Mouse (Mus musculus): ENCODE measurements around the gene Vps41. TPM values are rescaled to one million over a fixed set of nuclear protein-coding genes. Genes with fewer than 3 reads are reported as not detected.

The Vps41 gene
- 6.1 and 9.6 TPM in 2 replicates for polyA plus RNA-seq (2012; rRNA removed)
- 22.9 and 25.3 TPM in 2 replicates for polyA plus RNA-seq (2014; fragmentation: Nextera tagmentation; extraction: Ambion mirVana)

DNA sequence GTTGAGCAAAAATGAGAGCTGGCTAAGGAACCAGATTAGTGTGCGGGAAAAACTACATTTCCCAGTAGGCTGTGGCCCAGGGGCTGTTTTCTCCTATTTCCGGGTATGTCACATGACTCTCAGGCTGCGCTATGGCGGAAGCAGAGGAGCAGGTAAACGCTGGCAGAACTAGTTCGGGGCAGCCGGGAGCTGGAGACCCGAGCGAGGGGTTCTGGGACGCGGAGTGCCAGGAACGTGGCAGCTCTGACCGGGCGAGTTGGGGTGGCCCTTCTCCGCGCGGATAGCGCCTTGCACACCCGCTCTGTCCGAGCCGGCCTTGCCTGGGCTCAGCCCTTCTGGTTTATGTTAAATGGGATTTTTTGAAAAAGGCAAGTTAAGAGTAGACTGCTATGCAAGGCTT is at the start of gene Vps41:
Gene Vps41, plus strand, starts transcription at position 102 of the 400 bp plus-strand sequence.
- Histone ChIP-seq H3K4me1 (replicated peaks; ENCODE audit: control insufficient read depth in 2 of 2, insufficient read depth in 2 of 2, low read length in 1 of 2) (peaks cover 3% of the 10 kb centered on the region in 2 experiments; a peak in 2 of 4 replicates), H3K9ac (replicated peaks) (peak within 1 kb of the TSS; percentile 93), H3K4me2 (ENCODE audit: low read depth) (peak within 1 kb of the TSS; percentile 66), H3K27ac (no peak within 1 kb of the TSS), H3K4me3 (ENCODE audit: insufficient read depth in 1 of 2, low read depth in 2 of 2, low read length in 2 of 2) (peak within 1 kb of the TSS; percentile 80 to 88), H3K36me3 (replicated peaks; ENCODE audit: control insufficient read depth, insufficient read depth, low read depth) (no peaks in the 10 kb centered on the region), H3K9me3 (ENCODE audit: control insufficient read depth, low read length) (no peaks in the 10 kb centered on the region), H3K27me3 (ENCODE audit: control insufficient read depth, insufficient read depth, low read length) (no peaks in the 10 kb centered on the region)
- DNase-seq (ENCODE audit: low read depth in 3 of 3, low spot score in 3 of 3) (peak; percentile 64 to 70 (median 66)), ATAC-seq (ENCODE audit: insufficient read depth) (peak; percentile 98)
- no peak for TF ChIP-seq EP300 (IDR thresholded peaks at IDR 0.05; ENCODE audit: low read depth)
- no peak for TF ChIP-seq CTCF (IDR thresholded peaks at IDR 0.05; ENCODE audit: low read depth)
- WGBS (ENCODE audit: insufficient replicate concordance): under 1% methylated on average over 21 of the region's 21 CpGs

DNA sequence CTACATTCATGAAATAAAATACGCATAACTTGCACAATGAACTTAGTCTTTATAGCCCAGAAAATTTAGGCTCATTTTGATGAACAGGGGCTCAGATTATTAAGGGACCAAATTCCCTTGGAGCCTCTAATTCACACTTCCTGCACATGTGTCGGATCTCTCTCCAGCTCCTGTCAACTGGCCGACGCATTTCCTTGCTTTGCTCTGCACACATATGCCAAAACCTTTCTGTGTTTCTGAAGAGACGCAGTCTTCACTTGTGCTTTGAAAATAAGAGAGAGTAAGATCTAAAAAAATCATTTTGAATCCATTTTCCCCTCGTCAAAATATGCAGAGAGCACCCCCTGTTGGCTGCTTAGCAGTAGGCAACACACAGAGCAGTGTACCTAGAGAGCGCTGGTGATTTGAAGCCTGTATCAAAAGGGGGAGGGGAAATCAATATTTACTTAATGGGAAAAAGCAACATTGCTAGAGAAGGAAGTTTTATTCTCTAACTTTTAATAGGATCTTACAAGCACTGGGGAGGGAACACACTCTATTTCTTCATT is 18.5 kb upstream of the Vps41 start:
- no peaks in the 10 kb centered on the region for H3K27me3 ChIP-seq (ENCODE audit: control insufficient read depth, insufficient read depth, low read length)
- DNase-seq (ENCODE audit: low read depth in 3 of 3, low spot score in 3 of 3) (no peak), ATAC-seq (ENCODE audit: insufficient read depth) (no peak)
- no peak overlapping the region for H3K4me2 ChIP-seq (ENCODE audit: low read depth)
- no peaks in the 10 kb centered on the region for H3K4me1 ChIP-seq (replicated peaks; ENCODE audit: control insufficient read depth in 2 of 2, insufficient read depth in 2 of 2, low read length in 1 of 2)
- H3K36me3 ChIP-seq (replicated peaks; ENCODE audit: control insufficient read depth, insufficient read depth, low read depth): no peaks in the 10 kb centered on the region
- H3K9me3 ChIP-seq (ENCODE audit: control insufficient read depth, low read length): no peaks in the 10 kb centered on the region
- WGBS (ENCODE audit: insufficient replicate concordance): 41% methylated on average over 7 of the region's 7 CpGs
- H3K9ac ChIP-seq (replicated peaks): no peak overlapping the region
- peak; percentile 40; the same call in 1 of the 2 replicates for TF ChIP-seq CTCF (IDR thresholded peaks at IDR 0.05; ENCODE audit: low read depth)
- TF ChIP-seq EP300 (IDR thresholded peaks at IDR 0.05; ENCODE audit: low read depth): no peak
- H3K27ac ChIP-seq: no peak overlapping the region
- no peak overlapping the region for H3K4me3 ChIP-seq (ENCODE audit: insufficient read depth in 1 of 2, low read depth in 2 of 2, low read length in 2 of 2)

DNA sequence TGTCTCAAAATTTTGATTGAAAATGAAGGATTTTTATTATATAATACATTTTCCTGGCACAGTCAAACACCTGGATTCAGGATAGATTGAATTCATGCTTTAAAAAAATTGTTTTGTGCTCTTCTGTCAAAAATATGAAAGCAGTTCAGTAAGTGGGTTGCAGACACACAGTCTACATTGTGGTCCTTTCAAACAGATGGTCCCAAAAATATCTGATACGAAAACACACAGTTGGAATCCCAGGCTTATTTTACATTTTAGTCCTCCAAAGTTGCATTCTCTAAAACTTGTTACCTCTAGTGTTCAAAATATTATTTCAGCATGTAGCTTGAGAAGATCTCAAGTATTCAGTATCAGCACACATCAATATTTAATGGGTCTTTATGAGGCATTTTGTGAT is 5.4 kb upstream of the Vps41 start:
- no peaks in the 10 kb centered on the region for H3K4me1 ChIP-seq (replicated peaks; ENCODE audit: control insufficient read depth in 2 of 2, insufficient read depth in 2 of 2, low read length in 1 of 2)
- H3K4me2 ChIP-seq (ENCODE audit: low read depth): no peak overlapping the region
- TF ChIP-seq EP300 (IDR thresholded peaks at IDR 0.05; ENCODE audit: low read depth): no peak
- no peak for TF ChIP-seq CTCF (IDR thresholded peaks at IDR 0.05; ENCODE audit: low read depth)
- H3K9ac ChIP-seq (replicated peaks): no peak overlapping the region
- no peak overlapping the region for H3K4me3 ChIP-seq (ENCODE audit: insufficient read depth in 1 of 2, low read depth in 2 of 2, low read length in 2 of 2)
- no peaks in the 10 kb centered on the region for H3K27me3 ChIP-seq (ENCODE audit: control insufficient read depth, insufficient read depth, low read length)
- DNase-seq (ENCODE audit: low read depth in 3 of 3, low spot score in 3 of 3): no peak
- no peak overlapping the region for H3K27ac ChIP-seq
- H3K36me3 ChIP-seq (replicated peaks; ENCODE audit: control insufficient read depth, insufficient read depth, low read depth): no peaks in the 10 kb centered on the region
- no peak for ATAC-seq (ENCODE audit: insufficient read depth)
- no peaks in the 10 kb centered on the region for H3K9me3 ChIP-seq (ENCODE audit: control insufficient read depth, low read length)
- WGBS (ENCODE audit: insufficient replicate concordance): 68% methylated on average over 1 of the region's 1 CpGs

DNA sequence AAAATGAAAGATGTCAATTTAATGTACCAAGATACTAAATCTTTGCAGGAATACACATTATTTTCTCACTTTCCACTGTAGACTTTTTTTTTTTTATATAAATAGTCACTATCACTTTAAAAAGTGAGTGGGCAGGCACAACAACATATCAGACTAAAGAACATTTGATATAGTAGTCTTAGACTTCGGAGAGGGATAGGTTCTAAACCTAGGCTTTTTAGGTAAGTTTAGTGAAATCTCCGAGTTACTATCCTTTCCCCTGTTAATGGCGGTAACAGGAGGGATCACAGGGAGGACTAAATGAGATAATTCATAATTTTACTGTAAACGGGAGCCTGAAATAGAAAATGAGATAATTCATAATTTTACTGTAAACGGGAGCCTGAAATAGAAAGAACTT is 379 bp upstream of the Vps41 start:
- H3K4me2 ChIP-seq (ENCODE audit: low read depth): peak overlapping the region; percentile 66
- no peaks in the 10 kb centered on the region for H3K27me3 ChIP-seq (ENCODE audit: control insufficient read depth, insufficient read depth, low read length)

GRCm38 (mm10) chr13:18718461-18718860 is 1.4 kb downstream of the Vps41 start:
- Histone ChIP-seq H3K9me3 (ENCODE audit: control insufficient read depth, low read length) (no peaks in the 10 kb centered on the region), H3K4me1 (replicated peaks; ENCODE audit: control insufficient read depth in 2 of 2, insufficient read depth in 2 of 2, low read length in 1 of 2) (peaks cover 3% of the 10 kb centered on the region in 2 experiments; a peak in 2 of 4 replicates), H3K4me3 (ENCODE audit: insufficient read depth in 1 of 2, low read depth in 2 of 2, low read length in 2 of 2) (no peak overlapping the region), H3K4me2 (ENCODE audit: low read depth) (no peak overlapping the region), H3K27me3 (ENCODE audit: control insufficient read depth, insufficient read depth, low read length) (no peaks in the 10 kb centered on the region), H3K36me3 (replicated peaks; ENCODE audit: control insufficient read depth, insufficient read depth, low read depth) (no peaks in the 10 kb centered on the region; the same call in 1 of the 2 replicates), H3K9ac (replicated peaks) (no peak overlapping the region), H3K27ac (no peak overlapping the region)
- TF ChIP-seq EP300 (IDR thresholded peaks at IDR 0.05; ENCODE audit: low read depth) (no peak), CTCF (IDR thresholded peaks at IDR 0.05; ENCODE audit: low read depth) (no peak)
- 69% methylated on average over 5 of the region's 5 CpGs for WGBS (ENCODE audit: insufficient replicate concordance)
- ATAC-seq (ENCODE audit: insufficient read depth) (no peak), DNase-seq (ENCODE audit: low read depth in 3 of 3, low spot score in 3 of 3) (no peak)

More for the DNA sequence above, 379 bp upstream of the Vps41 start:
- Histone ChIP-seq H3K36me3 (replicated peaks; ENCODE audit: control insufficient read depth, insufficient read depth, low read depth) (no peaks in the 10 kb centered on the region), H3K4me1 (replicated peaks; ENCODE audit: control insufficient read depth in 2 of 2, insufficient read depth in 2 of 2, low read length in 1 of 2) (peaks cover 3% of the 10 kb centered on the region in 2 experiments; a peak in 2 of 4 replicates), H3K9ac (replicated peaks) (no peak overlapping the region), H3K9me3 (ENCODE audit: control insufficient read depth, low read length) (no peaks in the 10 kb centered on the region), H3K27ac (no peak overlapping the region), H3K4me3 (ENCODE audit: insufficient read depth in 1 of 2, low read depth in 2 of 2, low read length in 2 of 2) (peak overlapping the region; percentile 80 to 88; a peak in 3 of 4 replicates)
- TF ChIP-seq EP300 (IDR thresholded peaks at IDR 0.05; ENCODE audit: low read depth) (no peak), CTCF (IDR thresholded peaks at IDR 0.05; ENCODE audit: low read depth) (no peak)
- 37% methylated on average over 5 of the region's 5 CpGs for WGBS (ENCODE audit: insufficient replicate concordance)
- ATAC-seq (ENCODE audit: insufficient read depth) (no peak), DNase-seq (ENCODE audit: low read depth in 3 of 3, low spot score in 3 of 3) (no peak)

Measured in liver, embryonic 14.5 days (tissue).